Mouse (Mus musculus) CD4-positive helper T cell, adult 2 months (primary cell): ENCODE measurements around the gene Gpc6.

ENCODE experiments used
- DNase-seq: peaks from one replicate; pipeline ENCODE4 v3.0.0-alpha.2; 2012; ENCODE audit warnings: low read depth, missing footprints, low spot score

The Gpc6 gene

DNA sequence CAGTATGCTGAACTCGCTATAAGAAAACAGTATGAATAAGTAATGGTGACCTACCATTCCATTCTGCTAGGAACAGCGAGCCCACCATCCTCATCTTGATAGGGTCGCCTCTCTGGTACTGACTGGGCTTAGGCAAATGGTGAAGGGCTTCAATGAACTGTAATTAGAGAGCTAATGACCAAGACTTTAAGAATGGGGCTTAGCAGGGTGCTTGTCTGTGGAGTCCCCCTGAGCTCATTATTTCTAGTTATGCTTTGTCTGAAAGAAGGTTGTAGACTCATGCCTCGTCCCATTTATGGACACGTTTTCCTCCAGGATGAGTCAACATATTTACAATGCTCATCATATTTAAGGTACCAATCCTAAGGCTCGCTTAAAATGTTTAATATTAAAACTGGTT, 313.1 kb downstream of the Gpc6 start:
- no peak for DNase-seq

DNA sequence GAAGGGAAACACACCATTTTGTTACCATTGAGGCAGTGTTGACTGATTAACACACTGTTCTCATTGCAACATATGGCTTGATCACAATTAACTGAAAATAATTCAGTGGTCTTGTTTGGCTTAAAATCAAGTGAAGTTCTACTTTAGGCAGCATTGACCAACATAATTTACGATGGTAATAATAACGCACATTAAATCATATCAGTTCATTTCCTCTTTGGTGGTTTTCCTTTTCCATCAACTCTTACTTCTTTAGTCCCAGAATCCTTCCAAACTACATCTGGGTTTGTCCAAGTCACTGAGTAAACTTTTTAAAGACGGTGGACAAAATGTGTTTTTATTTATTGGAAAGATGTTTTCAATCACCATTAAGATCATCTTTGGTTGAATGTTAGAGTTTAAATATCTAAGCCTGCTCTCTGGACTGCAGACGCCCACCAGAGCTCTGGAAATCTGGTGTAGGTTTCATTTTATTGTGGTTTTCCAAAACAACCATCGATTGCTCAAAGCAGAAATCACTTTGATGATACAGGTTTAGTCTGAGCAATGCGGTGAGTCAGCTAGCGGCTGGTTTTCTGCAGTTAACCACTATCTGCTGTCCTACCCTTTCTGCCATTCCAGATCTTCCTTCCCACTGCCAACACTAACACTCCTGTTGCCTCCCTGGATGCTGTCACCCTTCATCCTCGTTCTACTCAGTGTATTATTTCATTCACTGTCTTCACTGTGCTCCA, 314.7 kb downstream of the Gpc6 start:
- no peak for DNase-seq

DNA sequence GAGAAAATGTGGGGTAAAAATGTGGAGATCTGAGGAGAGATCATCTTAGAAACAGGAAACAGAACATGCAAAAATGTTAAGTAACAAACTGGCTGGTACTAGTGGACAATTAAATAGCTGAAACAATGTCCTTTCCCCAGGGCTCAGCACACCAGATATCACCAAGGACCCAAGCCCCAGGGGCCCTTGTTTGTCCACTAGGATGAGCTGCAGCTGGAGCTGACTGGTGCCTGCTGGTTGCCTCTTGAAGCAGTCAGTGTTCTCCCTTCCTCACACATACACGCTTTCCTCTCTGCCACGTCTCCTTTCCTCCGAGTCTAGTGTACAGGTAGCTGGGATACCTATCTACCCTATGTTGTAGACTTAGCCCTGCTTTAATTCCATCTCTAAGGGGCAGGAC, 320.5 kb downstream of the Gpc6 start:
- DNase-seq: no peak

DNA sequence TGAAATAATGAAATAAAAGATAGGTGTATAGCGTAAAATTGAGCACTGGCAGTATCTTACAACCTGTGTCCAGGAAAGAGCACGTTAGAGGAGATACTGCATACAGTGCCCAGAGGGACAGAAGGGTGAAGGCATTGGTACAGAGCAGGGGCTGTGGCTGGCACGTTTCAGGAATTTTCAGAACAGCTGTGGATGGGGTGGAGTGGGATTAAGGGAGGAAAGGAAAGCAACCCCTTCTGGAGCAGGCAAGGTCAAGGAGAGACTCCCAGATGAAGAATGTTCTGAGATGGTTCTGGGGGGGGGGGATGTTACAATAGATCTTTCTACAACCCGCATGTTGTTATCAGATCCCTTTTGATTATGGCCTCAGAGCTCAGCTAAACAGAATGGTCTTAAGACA, 331.1 kb downstream of the Gpc6 start:
- no peak for DNase-seq

DNA sequence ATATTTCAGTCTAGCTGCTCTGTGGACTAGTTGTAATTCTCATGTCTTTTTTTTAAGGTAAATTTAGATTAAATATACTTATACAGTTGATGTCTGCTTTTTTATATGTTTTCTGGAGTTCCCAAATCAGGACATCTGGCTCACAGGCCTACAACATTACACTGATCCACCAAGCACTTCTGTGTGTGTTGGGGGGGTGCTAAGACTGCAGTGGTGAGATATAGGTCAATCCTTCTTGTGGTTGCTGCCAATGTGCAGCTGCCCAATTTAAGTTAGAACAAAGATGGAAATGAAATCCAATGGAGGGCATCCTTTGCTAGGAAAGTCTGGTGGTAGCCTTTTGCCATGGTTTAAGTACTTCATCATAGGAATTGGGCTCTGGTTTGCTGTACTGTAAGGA, 340.5 kb downstream of the Gpc6 start:
- DNase-seq: no peak

DNA sequence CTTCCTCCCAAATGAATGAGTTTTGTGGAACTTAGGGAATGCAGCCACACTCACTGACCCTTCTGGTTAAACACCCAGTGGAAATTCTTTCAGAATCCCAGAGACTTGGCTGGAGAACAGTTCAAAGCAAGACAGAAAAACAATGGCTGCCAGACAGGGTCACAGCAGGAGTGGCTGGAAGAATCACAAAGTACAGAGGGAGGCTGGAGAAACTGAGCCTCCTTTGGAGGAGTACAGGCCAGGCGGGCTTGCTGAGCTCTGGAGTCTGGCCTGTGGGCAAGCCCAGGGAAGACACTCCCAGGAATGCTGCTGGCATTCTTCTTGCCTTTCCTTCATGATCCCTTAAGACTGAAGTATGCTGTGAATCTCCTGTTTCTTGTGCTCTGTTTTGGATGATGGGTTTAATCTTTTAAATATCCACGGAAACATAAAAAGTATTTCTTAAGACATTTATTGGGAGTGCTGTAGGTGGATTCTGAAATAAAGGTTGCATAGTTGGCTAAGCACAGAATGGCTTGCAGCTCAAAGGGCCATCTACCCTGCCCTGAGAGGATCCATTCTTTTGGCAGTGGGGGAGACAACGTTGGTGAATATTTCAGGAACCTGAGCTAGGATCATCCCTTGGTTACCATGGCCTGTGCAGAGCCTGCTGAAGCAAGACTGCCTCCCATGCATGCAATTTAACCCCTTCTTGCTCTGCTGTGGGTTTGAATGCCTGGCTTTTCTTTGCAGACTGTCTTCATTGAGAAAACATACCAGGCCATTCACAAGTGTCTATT, 342.9 kb downstream of the Gpc6 start:
- DNase-seq: no peak

DNA sequence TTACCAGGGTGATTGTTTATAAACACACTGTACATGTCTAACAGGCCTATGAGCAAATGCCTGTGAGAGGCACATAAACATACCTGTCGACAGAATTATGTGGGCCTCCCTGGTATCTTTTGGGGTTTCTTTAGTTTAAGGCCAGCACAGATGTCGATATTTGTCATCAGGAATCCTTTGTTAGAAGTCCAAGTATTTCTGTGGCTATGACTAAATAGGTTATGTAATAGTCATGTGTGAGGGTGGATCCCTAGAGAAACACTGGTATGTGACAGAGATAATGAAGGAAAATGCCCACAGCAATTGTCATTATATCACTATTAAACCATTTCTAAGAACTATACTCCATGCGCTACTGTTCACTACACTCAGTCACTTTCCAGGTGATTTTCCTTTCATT, 358.5 kb downstream of the Gpc6 start:
- no peak for DNase-seq

DNA sequence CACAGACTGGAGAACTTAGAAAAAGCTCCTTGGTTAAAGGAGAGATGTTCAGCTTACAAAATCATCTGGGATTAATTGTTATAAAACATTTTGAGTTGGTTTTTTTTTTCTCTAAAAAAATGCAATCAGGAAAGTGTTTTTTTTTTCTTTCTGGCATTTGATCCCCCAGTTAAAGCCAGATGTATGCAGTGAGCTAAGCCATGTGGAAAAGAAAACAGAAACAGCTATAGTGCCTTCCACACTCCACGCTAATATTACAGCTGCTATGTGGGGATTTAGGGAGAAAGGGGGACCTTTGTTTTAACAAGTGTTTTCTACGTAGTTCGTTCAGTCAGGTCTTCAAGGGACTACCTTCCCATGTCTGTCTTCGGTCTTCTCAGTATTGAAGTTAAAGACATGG, 368.6 kb downstream of the Gpc6 start:
- DNase-seq: no peak

DNA sequence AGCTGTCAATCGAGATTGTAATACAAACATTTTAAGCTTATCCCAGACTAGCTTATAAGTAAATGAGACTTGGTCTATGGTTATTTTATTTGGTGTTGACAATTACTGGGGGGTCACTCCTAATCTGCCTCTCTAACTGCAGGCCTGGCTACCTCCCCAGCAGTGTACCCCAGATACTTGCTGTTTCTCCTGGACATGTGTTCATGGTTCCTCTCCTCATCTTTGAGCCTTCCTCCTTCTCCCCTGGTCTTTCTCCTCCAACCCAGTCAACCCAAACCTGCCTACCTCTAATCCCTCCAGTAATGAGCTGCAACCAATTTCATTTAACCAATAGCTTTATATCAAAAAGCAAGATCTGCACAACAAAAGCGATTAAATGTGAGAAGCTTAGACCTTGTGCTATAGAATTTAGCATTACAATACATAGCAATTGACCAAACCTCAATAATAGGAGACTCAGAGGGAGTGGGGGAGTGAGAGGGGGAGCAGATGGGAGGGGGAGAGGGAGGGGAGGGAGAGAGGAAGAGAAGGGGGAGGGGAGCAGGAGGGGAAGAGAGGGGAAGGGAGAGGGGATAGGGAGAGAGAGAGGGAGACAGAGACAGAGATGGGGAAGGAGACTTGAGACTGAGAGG, 371.2 kb downstream of the Gpc6 start:
- DNase-seq: no peak

DNA sequence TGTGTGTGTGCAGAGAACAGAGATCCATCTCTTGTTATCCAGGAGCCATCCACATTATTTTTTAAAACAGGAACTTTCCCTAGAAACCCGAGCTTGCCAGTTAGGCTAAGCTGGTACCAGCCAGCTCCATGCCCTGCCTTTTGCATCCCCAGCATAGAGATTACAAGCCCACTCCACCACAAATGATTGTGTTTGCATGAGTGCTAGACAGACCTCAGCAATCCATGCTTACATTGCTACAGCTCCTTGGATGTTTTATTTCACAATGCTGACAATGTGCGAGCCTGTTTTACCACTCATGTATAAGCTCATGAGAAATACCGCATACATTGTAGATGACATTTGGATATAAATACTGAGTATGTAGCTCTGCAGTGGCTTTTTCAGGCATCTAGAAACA, 375.9 kb downstream of the Gpc6 start:
- no peak for DNase-seq

DNA sequence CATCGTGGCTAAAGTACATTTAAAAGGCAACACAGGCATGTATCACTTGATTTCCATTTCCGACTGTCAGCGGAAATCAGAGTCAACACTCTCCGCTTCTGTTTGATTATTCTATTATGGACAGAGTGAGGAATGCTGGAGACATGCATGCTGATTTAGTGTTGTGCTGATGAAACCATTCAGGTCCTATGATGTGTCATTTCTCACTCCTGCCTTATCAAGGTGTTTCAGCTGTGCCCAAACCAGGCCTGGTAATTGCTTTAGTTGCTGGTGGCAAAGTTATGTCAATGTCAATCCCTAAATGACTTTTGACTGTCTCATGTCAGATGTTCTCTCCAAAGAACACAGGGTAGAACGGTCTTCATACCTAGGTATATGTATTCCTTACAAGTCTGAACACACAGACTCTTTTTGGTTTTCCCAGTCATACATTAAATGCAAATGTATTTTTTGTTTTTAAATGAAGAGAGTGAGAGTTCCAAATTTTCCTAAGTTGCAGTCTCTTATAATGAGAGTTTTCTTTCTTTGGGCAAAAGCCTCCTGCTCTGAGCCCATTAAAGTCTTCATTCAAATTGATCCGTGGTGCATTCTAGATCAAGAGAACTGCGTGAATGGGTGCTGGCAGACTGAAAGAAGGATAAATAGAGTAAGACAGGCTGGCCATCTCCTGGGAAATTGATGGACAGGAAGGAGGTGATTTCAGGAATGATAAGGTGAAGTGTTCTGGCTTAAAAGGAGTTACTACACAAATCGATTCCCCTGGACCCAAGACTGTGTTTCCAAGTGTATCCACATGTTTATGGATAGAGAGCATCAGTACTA, 379.0 kb downstream of the Gpc6 start:
- no peak for DNase-seq

DNA sequence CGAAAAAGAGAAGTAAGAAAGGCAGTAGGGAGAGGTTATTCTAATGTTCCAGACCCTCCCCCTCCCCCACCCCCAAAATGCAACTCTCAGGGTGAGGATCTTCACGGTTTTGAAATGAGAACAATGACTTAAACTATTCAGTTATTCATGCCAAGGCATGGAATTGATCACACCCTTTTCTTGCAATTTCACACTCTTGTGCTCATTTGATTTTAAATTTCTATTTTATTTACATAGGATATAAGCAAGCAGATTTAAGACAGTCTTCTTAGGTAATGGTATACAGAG, 379.6 kb downstream of the Gpc6 start:
- DNase-seq: no peak

DNA sequence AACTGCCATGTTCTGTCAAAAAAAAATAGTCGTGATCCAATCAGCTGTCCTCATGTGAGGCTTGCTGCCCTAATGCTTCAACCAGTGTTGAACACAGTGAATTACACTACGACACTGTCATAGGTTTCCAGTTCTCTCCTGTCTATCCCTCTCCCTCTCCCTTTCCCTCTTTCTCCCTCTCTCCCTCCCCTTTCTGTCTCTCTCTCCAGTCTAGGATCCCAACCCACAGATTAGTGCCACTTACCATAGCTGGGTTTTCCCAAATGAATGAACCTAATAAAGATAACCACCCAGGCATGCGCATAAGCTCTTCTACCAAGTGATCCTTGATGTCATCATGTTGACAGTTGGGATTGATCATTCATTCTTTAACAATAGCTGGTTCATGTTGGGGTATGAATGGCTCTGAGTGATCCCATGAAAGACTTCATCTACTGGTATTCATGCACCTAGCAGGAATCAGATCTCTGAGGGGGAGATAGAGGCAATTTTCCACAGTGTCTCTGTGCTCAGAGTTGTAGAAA, 384.9 kb downstream of the Gpc6 start:
- no peak for DNase-seq

DNA sequence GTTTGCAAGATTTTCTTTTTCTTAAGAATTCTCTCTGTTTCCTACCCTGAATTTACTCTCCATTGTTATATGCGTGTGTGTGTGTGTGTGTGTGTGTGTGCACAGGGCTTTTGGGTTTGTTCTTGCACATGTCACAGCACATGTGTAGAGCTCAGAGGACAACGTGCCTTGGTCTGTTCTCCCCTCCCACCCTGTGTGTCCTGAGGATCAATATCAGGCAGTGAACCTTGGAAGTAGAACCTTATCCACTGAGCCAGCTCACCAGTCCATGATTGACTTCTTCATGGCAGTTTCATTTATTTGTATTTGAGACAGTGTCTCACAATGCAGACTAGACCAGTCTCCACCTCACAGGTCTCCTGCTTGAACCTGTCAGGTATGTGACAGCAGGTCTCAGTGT, 399.1 kb downstream of the Gpc6 start:
- DNase-seq: no peak

DNA sequence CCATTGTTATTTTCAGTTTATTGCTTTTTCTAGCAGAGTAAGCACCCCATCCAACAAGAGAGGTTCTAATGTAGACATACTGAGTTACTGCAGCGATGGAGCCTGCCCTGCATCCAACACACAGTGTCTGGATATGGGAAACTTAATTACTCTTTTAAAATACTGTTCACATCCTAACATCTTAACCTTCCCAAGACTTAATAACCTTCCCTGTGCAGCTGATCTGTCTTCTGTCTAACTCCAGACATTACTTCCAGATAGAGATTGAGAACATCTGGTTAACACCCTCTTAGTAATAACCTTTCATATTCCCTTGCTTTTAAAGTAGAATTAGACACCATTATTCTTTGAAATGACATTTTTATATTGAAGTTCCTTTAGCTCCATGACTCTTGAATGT, 407.1 kb downstream of the Gpc6 start:
- DNase-seq: no peak

DNA sequence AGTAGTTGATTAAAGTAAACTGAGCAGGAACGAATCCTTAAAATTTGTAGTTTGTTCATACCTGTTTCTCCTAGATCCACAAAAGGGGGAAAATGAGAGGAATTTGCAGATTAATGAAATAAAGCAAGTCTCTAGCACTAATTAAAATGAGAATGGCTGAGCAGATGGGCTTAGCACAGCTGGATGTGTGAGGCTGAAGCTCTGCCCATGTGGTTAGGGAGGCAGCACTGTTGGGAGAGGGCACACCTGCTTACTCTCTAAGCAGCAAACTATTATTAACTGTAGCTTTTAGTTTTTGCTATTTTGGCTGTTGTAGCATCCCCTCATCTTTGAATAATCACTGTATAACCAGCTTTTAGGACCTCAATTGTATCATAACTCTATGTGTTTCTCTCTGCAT, 412.2 kb downstream of the Gpc6 start:
- DNase-seq: no peak

DNA sequence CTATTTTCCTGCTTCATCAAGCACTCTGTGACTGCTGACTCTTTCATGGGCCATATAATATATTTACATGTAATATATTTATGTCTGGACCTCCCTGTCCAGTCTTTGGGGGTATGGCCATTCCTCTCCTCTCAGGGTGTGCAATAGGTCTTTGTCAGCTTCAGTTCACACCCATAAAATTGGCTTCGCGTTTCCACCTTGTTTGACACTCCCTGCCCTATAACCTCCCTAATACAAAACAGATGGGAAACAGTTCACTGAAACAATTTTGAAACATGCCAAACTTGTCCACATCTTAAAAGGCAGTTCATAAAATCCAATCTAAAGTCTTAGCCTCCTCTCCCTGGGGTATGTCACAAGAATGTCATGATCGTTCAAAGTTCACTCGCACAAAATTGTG, 415.4 kb downstream of the Gpc6 start:
- no peak for DNase-seq

DNA sequence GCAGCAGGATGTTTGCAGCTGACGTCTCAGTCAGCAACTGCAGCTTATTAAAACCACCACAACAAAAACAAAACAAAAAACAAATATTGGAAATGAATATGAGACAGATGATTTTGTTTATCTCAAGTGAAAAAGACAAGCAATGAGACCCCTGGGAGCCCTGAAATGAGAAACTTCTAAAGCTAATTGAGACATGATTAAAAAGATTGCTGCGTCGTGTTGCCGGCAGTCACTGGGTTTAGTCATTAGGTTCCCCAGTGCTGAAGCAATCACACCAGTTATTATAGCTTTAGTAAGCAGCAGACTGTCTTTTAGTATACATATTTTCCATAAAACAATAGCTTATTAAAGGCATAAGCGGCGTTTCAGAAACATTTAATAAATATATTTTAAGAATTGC, 419.4 kb downstream of the Gpc6 start:
- DNase-seq: no peak

DNA sequence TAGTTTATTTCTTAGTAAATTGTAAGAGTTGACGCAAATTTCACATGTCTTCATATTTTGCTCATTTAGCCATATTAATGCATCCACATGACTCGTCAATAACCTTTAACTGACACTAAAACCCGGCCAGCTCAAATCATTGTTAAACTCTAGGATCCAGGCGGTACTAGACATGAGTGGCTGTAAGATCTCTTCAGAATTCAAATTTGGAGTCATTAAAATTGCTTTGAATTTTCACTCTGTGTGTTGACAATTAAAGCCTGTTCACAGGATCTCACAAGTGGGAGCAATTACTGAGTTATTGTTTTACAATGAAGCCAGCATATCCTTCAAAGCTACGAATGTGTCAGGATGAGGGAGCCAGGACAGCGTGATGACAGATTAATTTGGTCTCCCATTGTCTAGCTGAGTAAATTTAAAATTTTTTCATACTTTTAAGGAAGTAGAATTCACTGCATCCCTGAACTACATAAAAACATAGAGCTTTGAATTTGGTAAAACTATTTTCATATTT, 421.3 kb downstream of the Gpc6 start:
- DNase-seq: no peak

DNA sequence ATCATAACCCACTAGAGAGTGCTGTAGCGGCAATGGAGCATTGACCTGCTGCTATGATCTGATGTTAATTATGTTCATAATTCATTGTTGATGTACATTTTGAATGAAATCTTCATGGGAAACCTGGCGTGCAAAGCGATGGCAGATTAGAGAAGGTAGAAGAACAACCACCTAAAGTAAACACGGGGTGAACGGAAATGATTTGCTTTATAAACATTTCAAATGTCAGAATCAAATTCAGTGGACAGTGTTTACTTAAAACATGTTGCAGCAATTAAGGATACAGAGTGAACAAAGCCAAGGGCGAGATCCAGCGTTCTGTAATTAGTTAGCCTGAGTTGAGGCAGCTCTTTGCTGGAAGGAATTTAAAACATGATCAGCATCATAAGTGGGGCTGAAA, 426.2 kb downstream of the Gpc6 start:
- no peak for DNase-seq

DNA sequence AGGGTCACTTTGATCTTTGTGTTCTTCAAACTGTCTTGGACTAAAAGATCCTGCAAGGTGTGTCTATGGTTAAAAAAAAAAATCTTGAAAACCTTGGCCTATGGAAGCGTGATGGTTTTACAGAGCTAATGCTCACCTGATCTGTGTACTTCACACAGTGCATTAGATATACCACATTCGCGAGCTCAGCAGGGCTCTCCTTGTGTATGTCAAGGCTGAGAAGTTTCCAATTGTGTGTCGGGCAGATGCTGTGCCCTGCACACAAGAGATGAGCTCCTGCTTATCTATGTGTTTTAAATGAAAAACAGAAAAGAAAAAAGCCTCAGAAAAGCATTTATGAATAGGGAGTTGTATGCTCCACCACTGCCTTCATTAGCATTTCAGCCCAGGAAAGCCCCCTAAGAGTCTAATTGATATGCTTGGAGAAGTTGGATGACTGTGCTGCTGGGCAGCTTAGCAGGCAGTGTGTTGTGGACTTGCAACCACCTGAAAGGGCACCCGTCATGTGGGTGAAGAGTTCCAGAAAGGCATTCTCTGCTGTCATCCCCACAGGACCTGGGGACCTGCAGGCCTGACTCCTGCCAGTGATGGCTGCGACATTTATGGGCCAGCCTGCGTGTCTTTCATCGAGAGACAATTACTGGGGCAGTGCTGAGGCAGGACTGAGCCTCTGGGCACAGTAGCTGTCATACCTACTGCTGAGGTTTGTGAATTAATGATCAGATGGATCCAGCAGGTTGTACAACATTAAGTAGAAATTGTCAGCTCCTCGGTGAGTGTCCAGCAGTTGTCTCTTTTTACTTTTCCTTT, 436.2 kb downstream of the Gpc6 start:
- no peak for DNase-seq
